Comparison of ENCODE assay signal across 21 mouse cellular contexts in genomic region chr5:125482474-125482873, GRCm38 (mm10). TPM values are rescaled to one million over a fixed set of nuclear protein-coding genes. Genes with fewer than 3 reads are reported as not detected.
"Had no signal": no experiment of that assay in that cellular context is flagged by ENCODE, and none has a peak within 500 bp of the region (broad histone marks: within the 10 kb centered on the region; RNA-seq: fewer than 3 reads in every experiment).

No protein-coding gene starts in this region.

- H3K9me3 ChIP-seq: liver, embryonic 15.5 days; lung, embryonic 15.5 days; megakaryocyte, embryonic 14.5 days; midbrain, embryonic 13.5 days; midbrain, embryonic 15.5 days; neural tube, embryonic 12.5 days had no signal

- ATAC-seq: liver, postnatal 0 days; lung, postnatal 0 days; midbrain, embryonic 13.5 days; midbrain, embryonic 15.5 days had no signal

- H3K4me3 ChIP-seq: liver, embryonic 15.5 days; lung, embryonic 15.5 days; megakaryocyte, embryonic 14.5 days; midbrain, embryonic 13.5 days; midbrain, embryonic 15.5 days; neural tube, embryonic 12.5 days had no signal

- H3K27ac ChIP-seq: liver, embryonic 15.5 days; lung, embryonic 15.5 days; midbrain, embryonic 13.5 days; midbrain, embryonic 15.5 days; neural tube, embryonic 12.5 days had no signal

- H3K9ac ChIP-seq: liver, embryonic 15.5 days; liver, postnatal 0 days; lung, embryonic 15.5 days; midbrain, embryonic 13.5 days; midbrain, embryonic 15.5 days; neural tube, embryonic 12.5 days had no signal

- H3K27me3 ChIP-seq: liver, embryonic 15.5 days; lung, embryonic 15.5 days; megakaryocyte, embryonic 14.5 days; midbrain, embryonic 13.5 days; midbrain, embryonic 15.5 days; neural tube, embryonic 12.5 days had no signal

- DNase-seq: liver, postnatal 0 days; lung, adult 2 months; lung, postnatal 14 days; lung, postnatal 36 days; retina, postnatal 1 day; right cerebral cortex, adult 18-20 months; right cerebral cortex, postnatal 25 days; right cerebral cortex, postnatal 4 days; spleen, adult 18-20 months; thymus, adult 2 months; thymus, postnatal 25 days; thymus, postnatal 4 days had no signal

- H3K4me2 ChIP-seq: liver, embryonic 15.5 days; lung, embryonic 15.5 days; midbrain, embryonic 11.5 days; midbrain, embryonic 13.5 days; midbrain, embryonic 15.5 days; neural tube, embryonic 12.5 days had no signal

RNA-seq across cellular contexts. Expression of gene Tmem132b, which starts 49.1 kb away (rescaled TPM):
- polyA plus RNA-seq: liver, embryonic 15.5 days; liver, postnatal 0 days; lung, postnatal 0 days; macrophage had no signal
